Mouse (Mus musculus): ENCODE data around the gene Elp4. TPM values are rescaled to one million over a fixed set of nuclear protein-coding genes. Genes with fewer than 3 reads are reported as not detected.

Elp4 gene
- total and polyA plus RNA-seq, 3 experiments, result 15.8 to 16.0 TPM; not detected in 1

- Histone ChIP-seq H3K27me3 (ENCODE audit: control insufficient read depth in 1 of 2, insufficient read depth in 2 of 2, low read length in 2 of 2) (no peaks in the 10 kb centered on the region; a peak in 1 of 4 replicates), H3K9me3 (replicated peaks; ENCODE audit: insufficient read depth, low read length) (no peaks in the 10 kb centered on the region), H3K4me3 (ENCODE audit: control insufficient read depth in 1 of 2, insufficient read depth in 1 of 2, low read depth in 2 of 2, low read length in 2 of 2) (no peak overlapping the region), H3K36me3 (ENCODE audit: control insufficient read depth in 1 of 2, insufficient read depth in 2 of 2, low read length in 2 of 2) (no peaks in the 10 kb centered on the region), H3K9ac (ENCODE audit: control insufficient read depth, low read depth, low read length, poor library complexity, severe bottlenecking) (no peak overlapping the region), H3K27ac (ENCODE audit: control insufficient read depth, low read depth, low read length) (no peak overlapping the region), H3K4me1 (ENCODE audit: control insufficient read depth in 1 of 2, insufficient read depth in 2 of 2, low read length in 2 of 2) (no peaks in the 10 kb centered on the region), H3K79me2 (ENCODE audit: control insufficient read depth, insufficient read depth, low read length, poor library complexity) (no peaks in the 10 kb centered on the region)
- TF ChIP-seq ZNF384 (IDR thresholded peaks at IDR 0.05; ENCODE audit: low read depth, low read length), result no peak
- TF ChIP-seq POLR2AphosphoS2 (IDR thresholded peaks at IDR 0.05; ENCODE audit: low read length), result no peak
- no peak for TF ChIP-seq MEF2A (IDR thresholded peaks at IDR 0.05; ENCODE audit: extremely low read depth, insufficient replicate concordance, low read depth, low read length, poor library complexity, severe bottlenecking)
- TF ChIP-seq NELFE (IDR thresholded peaks at IDR 0.05; ENCODE audit: low read depth, low read length), result no peak
- no peak for TF ChIP-seq ZKSCAN1 (IDR thresholded peaks at IDR 0.05; ENCODE audit: low read depth, low read length)
- no peak for TF ChIP-seq SMC3 (IDR thresholded peaks at IDR 0.05; ENCODE audit: low read depth, low read length)
- TF ChIP-seq RCOR1 (IDR thresholded peaks at IDR 0.05; ENCODE audit: low read depth, low read length), result no peak
- TF ChIP-seq MAX (IDR thresholded peaks at IDR 0.05; ENCODE audit: low read length), result no peak
- no peak for TF ChIP-seq JUND (IDR thresholded peaks at IDR 0.05; ENCODE audit: low read depth, low read length)
- no peak for TF ChIP-seq ZC3H11A (IDR thresholded peaks at IDR 0.05; ENCODE audit: low read depth, low read length)
- no peak for TF ChIP-seq MYB (IDR thresholded peaks at IDR 0.05; ENCODE audit: low read depth, low read length)
- no peak for TF ChIP-seq EP300 (IDR thresholded peaks at IDR 0.05; ENCODE audit: low read depth in 1 of 2, low read length in 2 of 2)
- TF ChIP-seq MAFK (IDR thresholded peaks at IDR 0.05; ENCODE audit: borderline replicate concordance, low read depth, low read length), result no peak
- no peak for DNase-seq (ENCODE audit: low read depth, low spot score)
Measured at GRCm38 (mm10) chr2:105669881-105670730, 234.3 kb downstream of the Elp4 start.

- H3K27me3 ChIP-seq (ENCODE audit: control insufficient read depth in 1 of 2, insufficient read depth in 2 of 2, low read length in 2 of 2), result no peaks in the 10 kb centered on the region; a peak in 2 of 4 replicates
- no peak overlapping the region for H3K27ac ChIP-seq (ENCODE audit: control insufficient read depth, low read depth, low read length)
- TF ChIP-seq CHD1 (IDR thresholded peaks at IDR 0.05; ENCODE audit: low read depth, low read length), result no peak
- TF ChIP-seq SIN3A (IDR thresholded peaks at IDR 0.05; ENCODE audit: low read length), result no peak
- TF ChIP-seq UBTF (IDR thresholded peaks at IDR 0.05; ENCODE audit: borderline replicate concordance, insufficient read depth, low read depth, low read length), result no peak
- no peak for TF ChIP-seq NRF1 (IDR thresholded peaks at IDR 0.05; ENCODE audit: insufficient read depth, low read depth, low read length, poor library complexity, severe bottlenecking)
- TF ChIP-seq ZNF384 (IDR thresholded peaks at IDR 0.05; ENCODE audit: low read depth, low read length), result no peak
- TF ChIP-seq GABPA (IDR thresholded peaks at IDR 0.05; ENCODE audit: low read depth, low read length), result no peak
- no peak for TF ChIP-seq HCFC1 (IDR thresholded peaks at IDR 0.05; ENCODE audit: low read depth, low read length)
- no peak for TF ChIP-seq RAD21 (IDR thresholded peaks at IDR 0.05; ENCODE audit: low read depth, low read length)
- no peak for TF ChIP-seq GATA1 (IDR thresholded peaks at IDR 0.05; ENCODE audit: low read depth, low read length)
- no peak for TF ChIP-seq SMC3 (IDR thresholded peaks at IDR 0.05; ENCODE audit: low read depth, low read length)
- TF ChIP-seq POLR2AphosphoS5 (IDR thresholded peaks at IDR 0.05; ENCODE audit: borderline replicate concordance, low read depth, low read length), result no peak
- TF ChIP-seq MAZ (IDR thresholded peaks at IDR 0.05; ENCODE audit: low read depth, low read length), result no peak
- TF ChIP-seq CHD2 (IDR thresholded peaks at IDR 0.05; ENCODE audit: low read length), result no peak
- TF ChIP-seq MEF2A (IDR thresholded peaks at IDR 0.05; ENCODE audit: extremely low read depth, insufficient replicate concordance, low read depth, low read length, poor library complexity, severe bottlenecking), result no peak
- TF ChIP-seq MYB (IDR thresholded peaks at IDR 0.05; ENCODE audit: low read depth, low read length), result no peak
- TF ChIP-seq MXI1 (IDR thresholded peaks at IDR 0.05; ENCODE audit: low read depth, low read length), result no peak
- no peak for TF ChIP-seq BHLHE40 (IDR thresholded peaks at IDR 0.05; ENCODE audit: borderline replicate concordance, low read depth, low read length)
- TF ChIP-seq USF2 (IDR thresholded peaks at IDR 0.05; ENCODE audit: borderline replicate concordance in 1 of 2, insufficient read depth in 1 of 2, low read depth in 1 of 2, low read length in 2 of 2), result no peak
- no peak for TF ChIP-seq RCOR1 (IDR thresholded peaks at IDR 0.05; ENCODE audit: low read depth, low read length)
- no peak overlapping the region for H3K4me3 ChIP-seq (ENCODE audit: control insufficient read depth in 1 of 2, insufficient read depth in 1 of 2, low read depth in 2 of 2, low read length in 2 of 2)
- H3K9me3 ChIP-seq (replicated peaks; ENCODE audit: insufficient read depth, low read length), result no peaks in the 10 kb centered on the region
- H3K36me3 ChIP-seq (ENCODE audit: control insufficient read depth in 1 of 2, insufficient read depth in 2 of 2, low read length in 2 of 2), result no peaks in the 10 kb centered on the region
- H3K4me1 ChIP-seq (ENCODE audit: control insufficient read depth in 1 of 2, insufficient read depth in 2 of 2, low read length in 2 of 2), result no peaks in the 10 kb centered on the region
- H3K79me2 ChIP-seq (ENCODE audit: control insufficient read depth, insufficient read depth, low read length, poor library complexity), result no peaks in the 10 kb centered on the region
- DNase-seq (ENCODE audit: low read depth, low spot score), result no peak
- no peak overlapping the region for H3K9ac ChIP-seq (ENCODE audit: control insufficient read depth, low read depth, low read length, poor library complexity, severe bottlenecking)
Measured at GRCm38 (mm10) chr2:105669371-105669861, 234.9 kb downstream of the Elp4 start.

All from MEL (cell line).